Mouse (Mus musculus): ENCODE results near the gene Hgfac.

Hgfac gene

DNA sequence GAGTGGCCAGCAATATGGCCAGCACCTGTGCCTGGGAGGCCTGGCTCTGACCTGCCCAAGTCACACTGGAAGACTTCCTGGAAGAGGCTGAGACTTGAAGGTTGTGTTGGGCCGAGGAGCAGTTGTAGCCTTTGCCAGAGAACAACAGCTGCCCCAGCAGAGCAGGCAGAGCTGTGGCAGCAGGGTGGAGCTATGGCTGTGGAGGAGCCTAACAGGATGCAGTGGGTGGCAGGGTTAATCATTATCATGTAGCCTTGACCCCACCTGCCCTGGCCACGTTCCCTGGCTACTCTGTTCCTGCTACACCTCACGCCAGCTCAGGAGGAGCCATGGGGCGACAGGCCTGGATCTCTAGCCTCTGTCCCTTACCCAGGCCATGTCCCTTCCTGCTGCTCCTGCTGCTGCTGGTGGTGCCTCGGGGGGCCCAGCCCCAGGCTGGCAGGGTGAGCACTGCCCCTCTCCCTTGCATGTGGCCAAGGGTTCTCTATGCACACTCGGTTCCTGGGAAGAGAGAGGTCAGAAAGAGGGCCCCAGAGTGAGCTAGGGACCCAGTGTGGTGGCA, at the start of gene Hgfac:
TSS of gene Hgfac (plus strand) at position 242 of the 562 bp plus-strand sequence.
- no peak for DNase-seq (ENCODE audit: low spot score in 2 of 2)

DNA sequence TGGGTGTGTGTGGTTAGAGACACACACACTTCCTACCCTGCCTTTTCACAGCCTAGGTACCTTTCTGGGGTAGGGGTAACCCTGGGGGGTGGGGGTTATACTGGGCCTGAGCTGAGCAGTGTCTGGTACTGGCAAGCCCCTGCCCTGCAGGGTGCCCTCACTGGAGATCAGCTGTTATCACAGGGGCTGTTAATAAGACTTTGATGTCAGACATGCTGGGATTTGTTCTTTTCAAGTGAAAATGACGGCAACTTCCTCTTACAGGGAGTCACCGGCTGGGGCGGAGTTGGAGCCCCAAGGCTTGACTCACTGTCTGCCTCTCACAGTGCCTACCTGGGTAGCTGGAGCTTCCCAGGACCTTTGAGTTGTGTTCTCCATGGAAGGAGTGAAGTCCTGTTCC, 42.6 kb upstream of the Hgfac start:
- DNase-seq (ENCODE audit: low spot score in 2 of 2), result no peak

GRCm38 (mm10) chr5:34999281-34999680, 42.0 kb upstream of the Hgfac start:
- DNase-seq (ENCODE audit: low spot score in 2 of 2), result no peak

DNA sequence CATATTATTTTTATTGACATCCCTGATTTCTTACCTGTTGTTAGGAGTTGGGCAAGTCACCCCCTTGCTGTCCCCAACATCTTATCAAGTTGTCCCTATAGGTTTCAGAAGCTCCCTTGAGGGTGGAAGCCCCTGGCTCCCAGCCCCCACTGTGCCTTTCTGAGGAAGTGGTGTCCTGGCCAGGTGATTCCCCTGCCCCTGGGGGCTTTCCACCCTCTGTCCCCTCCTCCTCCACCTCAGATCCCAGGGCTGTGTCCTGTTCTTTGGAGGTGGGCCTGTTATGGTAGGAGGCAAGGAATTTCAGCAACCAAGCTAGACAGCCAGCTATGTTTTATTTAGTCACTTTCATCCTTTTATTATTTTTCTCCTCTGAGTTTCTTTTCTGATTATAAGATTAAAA, 41.0 kb upstream of the Hgfac start:
- DNase-seq (ENCODE audit: low spot score in 2 of 2), result peak in 1 of 2 experiments; percentile 9

DNA sequence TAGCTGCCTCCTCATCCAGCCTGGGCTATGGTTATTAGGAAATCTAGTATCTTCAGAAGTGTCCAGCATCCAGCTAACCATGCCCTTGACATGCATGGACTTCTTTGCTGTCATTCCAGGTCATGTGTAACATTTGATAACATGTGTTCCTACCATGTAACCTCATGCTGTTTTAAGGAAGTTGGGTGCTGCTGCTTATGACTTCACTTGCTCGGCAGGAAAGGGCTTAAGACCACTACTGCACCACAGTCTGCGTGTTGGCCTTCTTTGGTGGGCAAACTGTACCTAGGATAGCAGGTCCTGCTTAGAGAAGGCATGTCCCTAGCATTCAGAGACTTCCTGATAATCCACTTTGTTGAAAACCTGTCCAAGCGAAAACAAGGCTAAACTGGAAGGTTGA, 40.2 kb upstream of the Hgfac start:
- DNase-seq (ENCODE audit: low spot score in 2 of 2), result no peak

GRCm38 (mm10) chr5:35003611-35004162, 37.6 kb upstream of the Hgfac start:
- DNase-seq (ENCODE audit: low spot score in 2 of 2), result no peak

DNA sequence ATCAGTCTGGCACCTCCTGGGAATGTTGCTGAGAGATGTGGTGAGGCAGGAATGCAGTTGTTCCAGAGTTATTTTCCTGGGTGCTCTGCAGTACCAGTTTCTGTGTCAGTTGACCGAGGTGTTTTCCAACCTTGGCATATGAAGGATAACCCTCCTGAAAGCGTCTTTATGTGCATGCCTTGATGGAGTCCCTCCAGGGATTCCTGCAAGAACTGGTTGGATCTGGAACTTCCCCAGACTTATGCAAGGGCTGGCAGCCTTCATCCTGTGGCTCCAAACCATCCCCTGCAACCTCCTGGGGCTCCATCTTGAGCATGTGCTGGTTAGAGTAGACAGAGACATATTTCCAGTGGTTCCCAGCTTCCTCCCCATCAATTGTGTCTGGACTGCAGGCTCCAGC, 36.5 kb upstream of the Hgfac start:
- no peak for DNase-seq (ENCODE audit: low spot score in 2 of 2)

DNA sequence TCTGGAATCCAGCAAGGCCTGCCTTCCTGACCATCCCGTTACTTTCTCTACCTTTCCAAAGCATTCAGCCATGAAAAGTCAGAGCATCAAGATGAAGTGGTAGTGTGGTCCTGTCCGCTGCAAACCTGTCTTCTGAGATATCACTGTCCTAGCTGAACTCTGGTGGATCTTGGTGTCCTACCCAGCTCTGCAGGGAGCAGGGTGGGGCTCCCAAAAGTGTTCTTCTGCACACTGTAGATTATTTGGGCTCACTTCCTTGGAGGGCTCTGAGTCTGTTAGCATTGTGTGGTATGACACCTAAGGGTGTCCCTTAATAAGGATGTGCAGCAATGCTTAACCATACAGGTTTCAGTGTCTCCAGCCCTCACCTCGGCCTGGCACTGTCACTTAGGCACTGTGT, 35.6 kb upstream of the Hgfac start:
- peak; percentile 16 to 35 for DNase-seq (ENCODE audit: low spot score in 2 of 2)

- no peak for DNase-seq (ENCODE audit: low spot score in 2 of 2)
These were observed 34.7 kb upstream of the Hgfac start for GRCm38 (mm10) chr5:35006599-35006998.

DNA sequence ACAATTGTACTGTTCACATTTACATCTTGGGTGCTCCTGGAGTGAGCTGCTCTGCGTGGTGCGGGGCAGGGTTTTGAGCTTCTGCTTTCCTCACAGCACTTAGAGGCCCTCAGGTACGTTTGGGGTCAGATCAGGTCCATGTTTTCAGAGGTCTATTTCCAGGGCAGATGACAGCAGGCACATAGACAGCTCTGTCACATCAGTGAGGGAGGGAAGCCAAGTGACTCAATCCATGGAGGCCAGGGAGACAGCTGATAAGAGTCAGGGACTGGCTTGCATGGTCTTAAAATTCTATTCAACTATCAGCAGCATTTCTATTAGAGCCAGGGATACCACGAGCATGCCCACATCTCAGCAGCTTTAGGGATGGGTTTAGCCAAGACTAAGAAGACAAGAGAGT, 32.1 kb upstream of the Hgfac start:
- no peak for DNase-seq (ENCODE audit: low spot score in 2 of 2)

- DNase-seq (ENCODE audit: low spot score in 2 of 2), result no peak
These were observed 30.7 kb upstream of the Hgfac start for GRCm38 (mm10) chr5:35010656-35011055.

DNA sequence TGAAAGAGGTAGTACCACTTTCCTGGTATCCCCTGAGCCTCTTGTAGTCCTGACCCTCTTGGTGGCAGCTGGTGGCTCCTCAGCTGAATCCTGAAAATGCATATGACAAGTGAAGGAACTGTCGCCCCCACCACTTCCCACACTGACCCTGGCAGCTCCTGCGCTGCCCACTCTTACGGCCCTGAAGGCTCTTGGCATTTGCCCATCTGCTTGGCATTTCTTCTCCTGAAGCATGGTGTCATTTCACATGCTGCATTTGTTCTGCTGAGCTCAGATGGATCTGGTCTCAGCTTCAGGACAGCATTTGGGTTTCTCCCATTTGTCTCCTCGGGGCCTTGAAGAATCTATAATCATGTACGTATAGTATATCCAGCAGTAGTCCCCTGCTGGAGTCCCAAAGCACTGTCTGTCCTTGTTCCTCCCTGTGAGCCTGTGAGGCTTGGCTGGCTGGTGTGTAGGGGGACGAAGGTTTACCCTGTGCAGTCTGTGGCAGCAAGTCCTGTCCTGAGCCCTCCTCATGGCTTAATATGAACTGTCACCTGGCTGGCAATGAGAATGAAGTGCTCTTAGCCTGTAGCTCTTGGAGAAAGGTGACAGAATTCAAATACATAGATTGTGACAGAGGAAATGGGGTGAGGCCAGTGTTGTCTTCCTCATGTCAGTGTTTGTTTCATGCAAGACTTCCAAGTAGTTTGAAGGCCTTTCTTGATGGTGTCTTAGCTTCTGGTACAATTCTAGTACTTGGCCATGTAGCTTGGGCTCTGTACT, 30.0 kb upstream of the Hgfac start:
- DNase-seq (ENCODE audit: low spot score in 2 of 2), result no peak

DNA sequence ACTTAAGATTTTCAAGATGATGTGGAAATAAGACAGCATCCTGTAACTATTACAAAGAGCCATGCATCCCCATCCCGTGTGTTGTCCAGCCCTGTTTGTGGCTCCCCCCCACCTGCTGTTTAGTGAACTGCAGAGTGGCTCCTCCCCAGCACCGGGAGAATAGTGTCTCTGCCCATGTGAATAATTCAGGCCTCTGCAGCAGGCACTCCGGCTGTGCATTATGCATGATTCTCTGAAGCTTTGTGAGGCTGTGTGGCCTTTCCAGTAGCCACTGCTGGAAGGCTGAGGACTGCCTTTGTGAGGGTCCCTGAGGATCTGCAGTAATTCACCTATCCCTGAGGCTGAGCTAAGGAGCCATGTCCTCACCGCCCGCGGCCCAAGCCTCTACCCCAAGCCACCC, 27.3 kb upstream of the Hgfac start:
- no peak for DNase-seq (ENCODE audit: low spot score in 2 of 2)

GRCm38 (mm10) chr5:35019673-35020300, 21.5 kb upstream of the Hgfac start:
- DNase-seq (ENCODE audit: low spot score in 2 of 2), result no peak

GRCm38 (mm10) chr5:35020410-35021241, 20.7 kb upstream of the Hgfac start:
- no peak for DNase-seq (ENCODE audit: low spot score in 2 of 2)

GRCm38 (mm10) chr5:35024975-35025374, 16.3 kb upstream of the Hgfac start:
- DNase-seq (ENCODE audit: low spot score in 2 of 2), result peak; percentile 28 to 33

GRCm38 (mm10) chr5:35029303-35029702, 12.0 kb upstream of the Hgfac start:
- no peak for DNase-seq (ENCODE audit: low spot score in 2 of 2)

DNA sequence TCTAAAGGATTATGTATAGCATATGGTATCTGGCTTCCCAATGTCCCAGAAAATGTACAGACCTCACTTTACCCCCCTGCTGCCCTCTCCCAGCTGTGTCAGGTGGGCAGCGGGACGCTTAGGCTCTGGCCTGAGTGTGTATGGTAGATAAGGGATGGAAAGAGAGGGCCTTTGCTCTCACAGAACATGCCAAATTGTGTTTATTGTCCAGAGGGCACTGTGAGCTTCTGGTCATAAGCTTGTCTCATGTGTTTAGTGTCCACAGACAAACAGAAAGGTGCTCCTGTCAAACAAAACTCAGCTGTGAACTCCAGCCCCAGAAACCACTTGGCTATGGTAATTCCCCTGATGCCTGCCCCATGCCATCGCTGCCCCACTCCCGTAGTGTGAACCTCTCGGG, 11.6 kb upstream of the Hgfac start:
- DNase-seq (ENCODE audit: low spot score in 2 of 2), result no peak

DNA sequence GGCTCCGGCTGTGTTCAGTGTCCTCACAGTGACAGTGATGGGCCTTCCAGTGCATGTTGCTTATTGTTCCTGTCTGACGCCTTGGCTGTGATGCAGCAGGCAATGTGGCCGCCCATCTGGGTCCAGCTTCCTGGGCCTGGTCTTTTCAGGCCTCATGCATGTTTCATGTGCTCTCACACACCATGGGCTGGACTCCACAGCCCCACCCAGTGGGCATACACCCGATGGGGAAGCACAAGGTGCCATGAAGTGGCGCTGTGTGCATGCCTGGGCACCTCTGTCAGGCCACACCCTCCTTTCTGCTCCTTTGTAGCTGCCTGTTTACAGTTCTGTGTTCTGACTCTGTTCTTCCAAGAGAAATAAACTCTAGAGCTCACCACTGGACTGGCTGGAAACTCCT, 8.2 kb upstream of the Hgfac start:
- peak; percentile 57 to 60 for DNase-seq (ENCODE audit: low spot score in 2 of 2)

GRCm38 (mm10) chr5:35033619-35034018, 7.7 kb upstream of the Hgfac start:
- no peak for DNase-seq (ENCODE audit: low spot score in 2 of 2)

DNA sequence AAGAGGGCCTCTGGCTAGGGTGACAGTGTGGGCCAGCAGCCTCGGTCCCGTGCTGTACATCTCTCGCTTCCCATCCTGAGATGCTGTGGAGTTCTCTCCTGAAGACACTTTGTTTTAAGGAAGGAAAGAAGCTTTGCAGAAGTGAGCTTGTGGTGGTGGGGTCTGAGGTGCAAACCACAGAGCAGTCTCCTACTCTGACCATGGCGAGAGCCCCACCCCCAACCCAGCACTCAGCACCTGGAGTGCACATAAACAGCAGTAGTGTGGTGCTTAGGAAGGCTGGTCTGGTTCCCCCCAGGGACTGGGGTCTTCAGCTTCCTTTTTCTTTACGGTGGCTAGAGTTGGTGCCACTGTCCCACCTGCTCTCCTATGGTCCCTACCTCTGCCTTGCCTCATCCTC, 6.2 kb upstream of the Hgfac start:
- peak; percentile 22 to 25 for DNase-seq (ENCODE audit: low spot score in 2 of 2)

DNA sequence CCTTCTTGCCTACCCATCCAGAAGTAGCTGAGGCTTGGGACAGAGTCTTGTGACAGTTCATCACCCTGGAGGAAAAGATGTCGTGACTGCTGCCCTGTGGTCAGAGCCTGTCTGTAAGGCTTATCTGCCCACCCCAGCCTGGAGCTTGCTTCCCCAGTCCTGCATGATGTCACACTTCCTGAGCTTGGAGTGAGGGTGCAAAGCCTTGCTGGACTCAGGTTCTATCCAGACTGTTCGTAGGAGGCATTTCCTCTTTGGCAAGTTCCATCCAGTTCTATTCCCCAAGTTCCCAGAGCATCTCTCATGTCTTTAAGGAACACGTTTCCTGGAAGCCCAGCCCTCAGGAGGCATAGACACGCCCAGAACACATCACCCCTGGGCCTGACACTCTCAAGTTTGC, 5.5 kb upstream of the Hgfac start:
- DNase-seq (ENCODE audit: low spot score in 2 of 2), result peak in 1 of 2 experiments; percentile 19
